Mouse (Mus musculus) c-Kit-positive CD71-positive TER-119-positive erythroid progenitor cells, embryonic 14.5 days (primary cell): ENCODE measurements around the gene Gramd1c.

Source experiments
- DNase-seq: peaks from one replicate; pipeline ENCODE4 v3.0.0-alpha.2; 2013; ENCODE audit warnings: low spot score

Gene Gramd1c

GRCm38 (mm10) chr16:44063025-44063894, at the start of gene Gramd1c:
Gramd1c (minus strand) TSS chr16:44063345.
- DNase-seq, result peak; percentile 33

GRCm38 (mm10) chr16:44109002-44109401, 45.9 kb upstream of the Gramd1c start:
- DNase-seq, result no peak

GRCm38 (mm10) chr16:44105211-44105610, 42.1 kb upstream of the Gramd1c start:
- DNase-seq, result no peak

GRCm38 (mm10) chr16:44103806-44104766, 40.9 kb upstream of the Gramd1c start:
- no peak for DNase-seq

- no peak for DNase-seq
Measured at GRCm38 (mm10) chr16:44102925-44103324, 39.8 kb upstream of the Gramd1c start.

GRCm38 (mm10) chr16:44101181-44101710, 38.1 kb upstream of the Gramd1c start:
- no peak for DNase-seq

DNA sequence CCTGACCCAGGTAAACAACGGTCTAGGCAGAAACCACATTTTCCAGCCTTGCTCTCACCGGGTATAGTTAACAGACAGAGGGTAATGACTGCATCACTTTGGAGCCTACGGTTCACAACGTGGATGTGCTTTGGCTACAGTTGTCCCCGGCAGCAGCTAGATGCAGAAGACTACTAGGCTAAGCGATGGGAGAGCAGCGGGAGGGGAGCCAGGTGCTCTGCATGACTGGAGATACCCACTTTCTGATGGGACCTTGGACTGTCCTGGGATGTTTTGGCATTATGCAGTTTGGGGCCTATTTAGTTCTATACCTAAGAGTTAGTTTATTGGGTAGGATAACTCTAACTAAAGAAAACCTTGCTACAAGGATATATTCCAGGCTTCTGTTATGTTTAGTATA, 36.2 kb upstream of the Gramd1c start:
- no peak for DNase-seq

DNA sequence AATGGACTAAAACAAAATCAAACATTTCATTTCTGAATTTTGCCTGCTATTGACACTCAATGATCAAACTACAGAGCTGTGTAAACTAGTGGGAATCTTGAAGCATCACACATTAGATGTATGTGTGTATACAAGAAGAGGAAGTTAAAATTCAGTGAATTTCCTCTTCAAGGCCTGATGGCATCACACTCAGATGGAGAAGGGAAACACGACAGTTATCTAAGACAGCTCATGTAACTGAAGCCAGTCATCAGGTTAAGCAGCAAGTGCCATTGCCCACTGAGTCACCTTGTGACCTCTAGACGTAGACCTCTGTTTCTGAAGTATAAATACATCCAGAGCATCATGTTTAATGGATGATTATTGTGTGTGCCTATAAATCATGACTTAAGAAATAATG, 24.5 kb upstream of the Gramd1c start:
- DNase-seq, result no peak

DNA sequence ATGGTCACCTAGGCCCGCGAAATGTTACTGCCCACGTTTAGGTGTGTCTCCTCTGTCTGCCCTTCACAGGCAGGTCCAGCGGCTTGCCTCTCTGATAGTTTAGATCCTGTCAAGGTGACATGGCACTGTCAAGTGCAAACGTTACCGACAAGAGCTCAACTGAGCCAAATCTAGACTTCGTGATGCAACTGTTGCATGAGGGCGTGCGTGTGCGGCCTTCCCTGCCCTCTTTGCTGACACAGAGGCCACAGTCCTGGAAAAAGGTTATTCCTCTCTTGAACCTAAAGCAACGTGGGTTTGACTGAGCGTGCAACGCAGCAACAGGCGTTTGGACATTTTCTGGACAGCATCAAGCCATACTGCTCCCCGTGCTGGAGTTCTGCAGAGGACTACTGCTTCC, 1.8 kb downstream of the Gramd1c start:
- no peak for DNase-seq

DNA sequence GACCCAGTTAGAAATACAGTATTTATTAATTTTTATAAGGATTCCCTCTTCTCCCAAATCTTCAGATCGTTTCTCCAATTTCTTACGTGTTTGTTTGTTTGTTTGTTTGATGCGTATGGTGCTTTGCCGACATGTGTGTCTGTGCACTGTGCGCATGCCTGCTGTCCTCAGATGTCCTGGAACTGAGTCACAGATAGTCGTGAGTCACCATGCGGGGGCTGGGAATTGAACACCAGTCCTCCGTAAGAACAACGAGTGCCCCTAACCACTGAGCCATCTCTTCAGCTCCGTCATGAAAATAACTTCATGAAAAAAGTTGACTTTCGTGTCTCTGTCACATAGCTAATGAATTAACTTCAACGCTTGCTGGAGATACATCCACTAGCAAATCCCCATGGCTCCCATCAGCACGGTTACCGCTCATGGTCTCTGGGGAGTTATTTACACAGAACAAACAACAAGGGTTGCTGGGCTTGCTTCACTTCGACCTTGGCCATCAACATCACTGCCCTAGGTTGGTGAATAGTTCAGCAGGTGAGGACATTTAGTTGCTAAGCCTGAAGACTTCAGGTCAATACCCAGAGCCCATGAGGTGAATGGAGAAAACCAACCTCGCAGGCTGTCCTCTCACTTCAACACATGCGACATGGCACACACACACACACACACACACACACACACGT, 2.4 kb downstream of the Gramd1c start:
- no peak for DNase-seq

- DNase-seq, result peak; percentile 65
Measured at GRCm38 (mm10) chr16:44058745-44059144, 4.4 kb downstream of the Gramd1c start.

- DNase-seq, result no peak
Measured at GRCm38 (mm10) chr16:44055766-44056165, 7.4 kb downstream of the Gramd1c start.

- no peak for DNase-seq
Measured at GRCm38 (mm10) chr16:44053265-44053664, 9.9 kb downstream of the Gramd1c start.

GRCm38 (mm10) chr16:44052390-44052789, 10.8 kb downstream of the Gramd1c start:
- DNase-seq, result no peak

DNA sequence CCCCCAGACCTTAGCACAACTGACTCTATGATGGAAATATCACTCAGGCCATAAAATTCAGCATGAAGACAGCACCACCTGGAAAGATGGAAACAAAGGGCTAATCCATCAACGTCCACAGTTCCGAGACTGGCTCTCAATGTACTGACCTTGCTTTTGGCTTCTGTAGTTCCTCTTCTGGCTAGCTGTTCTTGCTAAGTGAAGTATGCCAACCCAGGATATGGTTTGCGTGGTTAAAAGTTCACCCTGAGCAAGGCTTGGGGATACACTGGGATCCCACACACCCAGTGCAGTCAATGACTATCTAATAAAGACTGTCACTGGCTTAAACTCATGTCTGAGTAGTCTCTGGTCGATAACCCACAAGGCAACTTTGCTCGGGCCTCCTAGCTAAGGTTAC, 13.0 kb downstream of the Gramd1c start:
- DNase-seq, result no peak

DNA sequence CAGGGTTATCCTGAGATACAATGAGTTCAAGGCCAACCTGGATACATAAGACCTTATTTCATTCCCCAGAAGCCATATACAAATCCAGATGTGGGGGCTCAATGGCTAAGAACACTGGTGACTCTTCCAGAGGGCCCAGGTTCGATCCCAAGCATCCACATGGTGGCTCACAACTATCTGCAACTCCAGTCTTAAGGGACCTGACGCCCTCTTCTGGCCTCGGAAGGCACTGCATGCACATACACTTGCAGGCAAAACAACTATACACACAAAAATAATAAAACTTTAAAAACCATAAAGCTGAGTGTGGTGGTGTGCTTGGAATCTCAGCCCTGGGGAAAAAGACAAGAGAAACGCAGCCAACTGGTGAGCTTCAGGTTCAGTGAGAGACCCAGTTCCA, 24.0 kb downstream of the Gramd1c start:
- no peak for DNase-seq

- no peak for DNase-seq
Measured at GRCm38 (mm10) chr16:44035221-44035620, 27.9 kb downstream of the Gramd1c start.

DNA sequence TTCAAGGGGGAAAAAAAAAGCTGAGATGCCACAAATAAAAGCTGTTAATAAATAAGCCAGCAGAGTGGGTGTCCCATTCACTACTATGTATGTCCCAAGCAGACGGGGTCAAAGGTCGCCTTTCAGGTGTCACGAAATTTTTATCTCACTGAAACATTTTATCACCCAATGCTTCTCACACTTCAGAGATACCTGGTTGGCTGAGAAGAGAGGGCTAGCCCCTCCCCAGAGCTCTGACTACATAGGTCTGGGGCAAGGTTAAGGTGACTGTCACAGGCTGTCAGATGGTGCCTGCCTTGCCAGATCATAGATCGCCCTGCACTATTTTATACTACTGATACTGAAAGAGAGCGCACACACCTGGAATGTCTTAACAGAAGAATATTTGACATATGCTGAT, 29.8 kb downstream of the Gramd1c start:
- DNase-seq, result no peak

DNA sequence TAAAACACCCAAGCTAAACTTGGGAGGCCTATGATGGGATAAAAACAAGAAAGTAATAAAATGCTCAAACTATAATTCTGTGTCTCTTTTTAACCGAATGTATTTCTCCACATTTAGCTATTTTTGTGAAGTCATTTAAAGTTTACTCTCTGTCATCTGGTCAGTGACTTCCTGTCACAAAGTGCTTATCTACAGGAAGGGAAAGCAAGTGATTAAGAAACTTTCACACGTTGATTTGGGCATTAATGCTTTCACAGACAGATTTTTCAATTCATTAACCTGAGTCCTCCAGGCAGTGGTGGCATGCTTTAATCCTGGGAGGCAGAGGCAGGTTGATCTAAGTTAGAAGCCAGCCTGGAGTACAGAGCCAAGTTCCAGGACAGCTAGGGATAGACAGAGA, 33.9 kb downstream of the Gramd1c start:
- no peak for DNase-seq

DNA sequence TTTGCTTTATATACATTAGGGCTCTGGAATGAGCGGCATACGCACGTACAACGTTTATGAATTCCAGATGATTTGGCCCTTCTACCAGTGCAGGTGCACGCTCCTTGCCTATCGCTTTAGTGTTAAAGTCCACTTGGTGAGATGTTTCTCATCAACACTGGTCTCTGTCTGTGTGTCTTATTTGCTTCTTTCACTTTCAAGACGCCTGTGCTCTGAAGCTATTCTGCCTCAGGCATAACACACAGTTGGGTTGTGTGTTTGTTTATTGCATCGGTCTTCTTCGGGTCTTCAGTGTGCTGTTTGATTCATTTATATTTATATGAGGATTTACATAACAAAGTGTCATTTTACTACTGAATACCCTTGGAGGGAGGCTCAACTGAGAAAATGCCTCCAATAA, 36.3 kb downstream of the Gramd1c start:
- no peak for DNase-seq

GRCm38 (mm10) chr16:44026210-44026609, 36.9 kb downstream of the Gramd1c start:
- no peak for DNase-seq

GRCm38 (mm10) chr16:44018986-44019548, 44.1 kb downstream of the Gramd1c start:
- DNase-seq, result no peak
